ENCODE assay signal across 29 mouse cellular contexts in the genomic region with DNA sequence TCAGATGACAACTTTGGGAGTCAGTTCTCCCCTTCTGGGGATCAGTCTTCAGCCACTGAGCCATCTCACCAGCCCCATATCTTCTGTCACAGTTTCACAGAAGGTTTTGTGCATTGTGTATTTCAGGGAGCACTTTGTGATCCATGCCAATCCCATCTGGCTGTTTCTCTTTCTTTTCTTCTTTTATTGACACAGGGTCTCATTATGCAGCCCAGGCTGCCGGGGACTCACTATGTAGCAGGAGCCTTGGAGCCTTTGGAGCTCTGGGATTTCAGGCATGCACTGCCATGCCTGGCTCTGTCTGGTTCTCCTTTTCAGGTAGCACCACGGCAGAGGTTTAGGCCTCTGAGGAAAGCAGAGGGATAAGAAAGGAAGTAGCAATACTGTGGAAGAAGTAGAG. TPM values are rescaled to one million over a fixed set of nuclear protein-coding genes. Genes with fewer than 3 reads are reported as not detected.
DNase-seq lines count a peak whose midpoint lies in the region; ATAC-seq lines count a peak whose summit lies in the region.
"Had no signal": no experiment of that assay in that cellular context is flagged by ENCODE, and none has a peak within 500 bp of the region (broad histone marks: within the 10 kb centered on the region; RNA-seq: fewer than 3 reads in every experiment).

No protein-coding gene starts in this region.

- H3K4me2 ChIP-seq in forebrain, embryonic 14.5 days (ENCODE audit: low read length), result no peak overlapping the region
- H3K4me2 ChIP-seq in forebrain, embryonic 11.5 days (ENCODE audit: low read depth, low read length, severe bottlenecking), result no peak overlapping the region
- no peak overlapping the region for H3K4me2 ChIP-seq in hindbrain, embryonic 14.5 days (replicated peaks)
- H3K4me2 ChIP-seq in midbrain, embryonic 11.5 days, result no peak overlapping the region
- H3K4me2 ChIP-seq in midbrain, embryonic 15.5 days, result no peak overlapping the region
- H3K4me2 ChIP-seq in midbrain, embryonic 14.5 days (ENCODE audit: low read length), result no peak overlapping the region
- no peak overlapping the region for H3K4me2 ChIP-seq in midbrain, embryonic 16.5 days (ENCODE audit: low read length)
- H3K4me2 ChIP-seq: embryonic facial prominence, embryonic 13.5 days; heart, embryonic 11.5 days had no signal

- peak; percentile 55; the same call in 1 of the 2 replicates for ATAC-seq in forebrain, embryonic 14.5 days
- no peak for ATAC-seq in forebrain, embryonic 11.5 days (replicated peaks; ENCODE audit: low FRiP score)
- ATAC-seq in hindbrain, embryonic 14.5 days (ENCODE audit: low FRiP score), result no peak
- peak; percentile 27; the same call in 1 of the 2 replicates for ATAC-seq in midbrain, embryonic 11.5 days (ENCODE audit: low FRiP score)
- no peak for ATAC-seq in midbrain, embryonic 15.5 days (replicated peaks)
- ATAC-seq in midbrain, embryonic 14.5 days (ENCODE audit: low FRiP score, low TSS enrichment), result no peak
- no peak for ATAC-seq in midbrain, embryonic 16.5 days
- ATAC-seq: intestine, postnatal 0 days; Patski had no signal

- H3K9ac ChIP-seq in forebrain, embryonic 14.5 days (ENCODE audit: low read length), result no peak overlapping the region
- H3K9ac ChIP-seq in forebrain, embryonic 11.5 days (ENCODE audit: low read length), result no peak overlapping the region
- no peak overlapping the region for H3K9ac ChIP-seq in hindbrain, embryonic 14.5 days
- H3K9ac ChIP-seq in midbrain, embryonic 11.5 days (ENCODE audit: low read length), result no peak overlapping the region
- no peak overlapping the region for H3K9ac ChIP-seq in midbrain, embryonic 15.5 days
- no peak overlapping the region for H3K9ac ChIP-seq in midbrain, embryonic 14.5 days (replicated peaks; ENCODE audit: low read length)
- H3K9ac ChIP-seq in midbrain, embryonic 16.5 days (ENCODE audit: low read depth, low read length), result no peak overlapping the region
- H3K9ac ChIP-seq: embryonic facial prominence, embryonic 13.5 days had no signal

- H3K36me3 ChIP-seq in forebrain, embryonic 14.5 days (ENCODE audit: control insufficient read depth, insufficient read depth, low read length), result no peaks in the 10 kb centered on the region
- no peaks in the 10 kb centered on the region for H3K36me3 ChIP-seq in forebrain, embryonic 11.5 days (ENCODE audit: control insufficient read depth, insufficient read depth, low read length)
- H3K36me3 ChIP-seq in hindbrain, embryonic 10.5 days, result no peaks in the 10 kb centered on the region
- no peaks in the 10 kb centered on the region for H3K36me3 ChIP-seq in hindbrain, embryonic 14.5 days (replicated peaks; ENCODE audit: control insufficient read depth, insufficient read depth)
- no peaks in the 10 kb centered on the region for H3K36me3 ChIP-seq in midbrain, embryonic 11.5 days (ENCODE audit: control insufficient read depth, insufficient read depth, low read length)
- H3K36me3 ChIP-seq in midbrain, embryonic 15.5 days (replicated peaks), result no peaks in the 10 kb centered on the region
- no peaks in the 10 kb centered on the region for H3K36me3 ChIP-seq in midbrain, embryonic 14.5 days (ENCODE audit: control insufficient read depth, insufficient read depth, low read length)
- H3K36me3 ChIP-seq in midbrain, embryonic 16.5 days (ENCODE audit: control insufficient read depth, insufficient read depth, low read length), result no peaks in the 10 kb centered on the region
- H3K36me3 ChIP-seq: embryonic facial prominence, embryonic 10.5 days; embryonic facial prominence, embryonic 13.5 days; G1E had no signal

- 14% methylated on average over 2 of the region's 2 CpGs for whole genome bisulfite sequencing in forebrain, embryonic 14.5 days
- WGBS in forebrain, embryonic 11.5 days, result 38% methylated on average over 2 of the region's 2 CpGs
- 38% methylated on average over 2 of the region's 2 CpGs for WGBS in hindbrain, embryonic 10.5 days
- 33% methylated on average over 2 of the region's 2 CpGs for WGBS in hindbrain, embryonic 14.5 days
- WGBS in midbrain, embryonic 11.5 days, result 25% methylated on average over 2 of the region's 2 CpGs
- 10% methylated on average over 2 of the region's 2 CpGs for WGBS in midbrain, embryonic 15.5 days
- 17% methylated on average over 2 of the region's 2 CpGs for WGBS in midbrain, embryonic 14.5 days
- WGBS in midbrain, embryonic 16.5 days, result 8% methylated on average over 2 of the region's 2 CpGs

- H3K4me3 ChIP-seq in forebrain, embryonic 14.5 days (ENCODE audit: low read depth, low read length), result no peak overlapping the region
- no peak overlapping the region for H3K4me3 ChIP-seq in forebrain, embryonic 11.5 days (ENCODE audit: low read depth, low read length)
- H3K4me3 ChIP-seq in hindbrain, embryonic 10.5 days, result no peak overlapping the region
- H3K4me3 ChIP-seq in hindbrain, embryonic 14.5 days (replicated peaks; ENCODE audit: low read length), result no peak overlapping the region
- H3K4me3 ChIP-seq in midbrain, embryonic 11.5 days (ENCODE audit: low read depth, low read length), result no peak overlapping the region
- H3K4me3 ChIP-seq in midbrain, embryonic 15.5 days, result no peak overlapping the region
- H3K4me3 ChIP-seq in midbrain, embryonic 14.5 days (replicated peaks; ENCODE audit: low read depth, low read length), result no peak overlapping the region
- H3K4me3 ChIP-seq in midbrain, embryonic 16.5 days (ENCODE audit: low read depth, low read length), result no peak overlapping the region
- H3K4me3 ChIP-seq: embryonic facial prominence, embryonic 10.5 days; embryonic facial prominence, embryonic 13.5 days; erythroblast, embryonic 14.5 days; gastrocnemius, adult 2 months had no signal

- H3K4me1 ChIP-seq in forebrain, embryonic 14.5 days (ENCODE audit: control insufficient read depth, insufficient read depth, low read length), result peaks cover 11% of the 10 kb centered on the region; the same call in 1 of the 2 replicates
- H3K4me1 ChIP-seq in forebrain, embryonic 11.5 days (replicated peaks; ENCODE audit: control insufficient read depth, insufficient read depth, low read length), result 0 out of 2 replicates have a peak, but pooled peaks cover 4% of the 10 kb centered on the region
- H3K4me1 ChIP-seq in hindbrain, embryonic 10.5 days (replicated peaks), result peaks cover 10% of the 10 kb centered on the region; the same call in 1 of the 2 replicates
- no peaks in the 10 kb centered on the region for H3K4me1 ChIP-seq in hindbrain, embryonic 14.5 days (replicated peaks; ENCODE audit: control insufficient read depth, insufficient read depth, low read length)
- peaks cover 8% of the 10 kb centered on the region; the same call in 1 of the 2 replicates for H3K4me1 ChIP-seq in midbrain, embryonic 11.5 days (ENCODE audit: control insufficient read depth, insufficient read depth, low read length)
- 0 out of 2 replicates have a peak, but pooled peaks cover 5% of the 10 kb centered on the region for H3K4me1 ChIP-seq in midbrain, embryonic 15.5 days
- H3K4me1 ChIP-seq in midbrain, embryonic 14.5 days (ENCODE audit: control insufficient read depth, insufficient read depth, low read length), result peaks cover 2% of the 10 kb centered on the region; the same call in 1 of the 2 replicates
- 0 out of 2 replicates have a peak, but pooled peaks cover 3% of the 10 kb centered on the region for H3K4me1 ChIP-seq in midbrain, embryonic 16.5 days (ENCODE audit: control insufficient read depth, insufficient read depth, low read length)
- H3K4me1 ChIP-seq: embryonic facial prominence, embryonic 10.5 days; embryonic facial prominence, embryonic 13.5 days had no signal

- peaks cover 57% of the 10 kb centered on the region for H3K27me3 ChIP-seq in forebrain, embryonic 14.5 days (replicated peaks; ENCODE audit: control insufficient read depth, insufficient read depth, low read length)
- peaks cover 14% of the 10 kb centered on the region for H3K27me3 ChIP-seq in forebrain, embryonic 11.5 days (ENCODE audit: control insufficient read depth, insufficient read depth, low read length)
- peaks cover 31% of the 10 kb centered on the region for H3K27me3 ChIP-seq in hindbrain, embryonic 10.5 days (ENCODE audit: insufficient read depth, poor library complexity, severe bottlenecking)
- 0 out of 2 replicates have a peak, but pooled peaks cover 4% of the 10 kb centered on the region for H3K27me3 ChIP-seq in hindbrain, embryonic 14.5 days (ENCODE audit: control insufficient read depth, insufficient read depth, low read length)
- no peaks in the 10 kb centered on the region for H3K27me3 ChIP-seq in midbrain, embryonic 11.5 days (ENCODE audit: control insufficient read depth, insufficient read depth, low read length)
- H3K27me3 ChIP-seq in midbrain, embryonic 15.5 days (replicated peaks), result no peaks in the 10 kb centered on the region
- H3K27me3 ChIP-seq in midbrain, embryonic 14.5 days (ENCODE audit: control insufficient read depth, insufficient read depth, low read length), result no peaks in the 10 kb centered on the region
- no peaks in the 10 kb centered on the region for H3K27me3 ChIP-seq in midbrain, embryonic 16.5 days (ENCODE audit: control insufficient read depth, insufficient read depth, low read depth, low read length)

- no peak overlapping the region for H3K27ac ChIP-seq in forebrain, embryonic 14.5 days (ENCODE audit: low read depth, low read length)
- H3K27ac ChIP-seq in forebrain, embryonic 11.5 days (ENCODE audit: low read depth, low read length), result no peak overlapping the region
- H3K27ac ChIP-seq in hindbrain, embryonic 10.5 days, result peak overlapping the region; percentile 45
- no peak overlapping the region for H3K27ac ChIP-seq in hindbrain, embryonic 14.5 days
- H3K27ac ChIP-seq in midbrain, embryonic 11.5 days (ENCODE audit: low read depth, low read length), result no peak overlapping the region; the same call in 1 of the 2 replicates
- H3K27ac ChIP-seq in midbrain, embryonic 15.5 days, result no peak overlapping the region
- H3K27ac ChIP-seq in midbrain, embryonic 14.5 days (replicated peaks; ENCODE audit: low read depth, low read length), result peak overlapping the region; percentile 33; the same call in 1 of the 2 replicates
- H3K27ac ChIP-seq in midbrain, embryonic 16.5 days (ENCODE audit: low read length), result no peak overlapping the region; the same call in 1 of the 2 replicates
- H3K27ac ChIP-seq: embryonic facial prominence, embryonic 10.5 days; embryonic facial prominence, embryonic 13.5 days; gastrocnemius, adult 2 months had no signal

- no peaks in the 10 kb centered on the region for H3K9me3 ChIP-seq in forebrain, embryonic 14.5 days (replicated peaks; ENCODE audit: control insufficient read depth, low read length)
- H3K9me3 ChIP-seq in forebrain, embryonic 11.5 days (ENCODE audit: control insufficient read depth, low read length), result peaks cover 1% of the 10 kb centered on the region; the same call in 1 of the 2 replicates
- 0 out of 2 replicates have a peak, but pooled peaks cover 4% of the 10 kb centered on the region for H3K9me3 ChIP-seq in hindbrain, embryonic 10.5 days
- H3K9me3 ChIP-seq in hindbrain, embryonic 14.5 days (ENCODE audit: control insufficient read depth, low read length), result no peaks in the 10 kb centered on the region
- no peaks in the 10 kb centered on the region for H3K9me3 ChIP-seq in midbrain, embryonic 11.5 days (ENCODE audit: control insufficient read depth, low read length)
- no peaks in the 10 kb centered on the region for H3K9me3 ChIP-seq in midbrain, embryonic 15.5 days
- H3K9me3 ChIP-seq in midbrain, embryonic 14.5 days (ENCODE audit: control insufficient read depth, low read length), result no peaks in the 10 kb centered on the region
- no peaks in the 10 kb centered on the region for H3K9me3 ChIP-seq in midbrain, embryonic 16.5 days (replicated peaks; ENCODE audit: control insufficient read depth, low read length, poor library complexity, severe bottlenecking)
- H3K9me3 ChIP-seq: embryonic facial prominence, embryonic 10.5 days had no signal

- peak; percentile 74 for DNase-seq in forebrain, embryonic 14.5 days (ENCODE audit: low spot score)
- no peak for DNase-seq in forebrain, embryonic 11.5 days (ENCODE audit: low spot score)
- DNase-seq in hindbrain, embryonic 10.5 days (ENCODE audit: low spot score), result no peak
- DNase-seq in hindbrain, embryonic 14.5 days (ENCODE audit: low spot score), result no peak
- DNase-seq in midbrain, embryonic 11.5 days (ENCODE audit: low spot score, missing footprints), result no peak
- peak; percentile 42 for DNase-seq in midbrain, embryonic 14.5 days
- DNase-seq: adrenal gland, postnatal 10 days; adrenal gland, postnatal 36 days; B cell, adult 2 months; cerebellum, adult 11 months; cerebellum, adult 2 months; cerebellum, postnatal 10 days; cerebellum, postnatal 36 days; embryo, embryonic 11 days; gastrocnemius, adult 2 months; gastrocnemius, postnatal 14 days; heart, adult 11 months; kidney, adult 2 months had no signal

RNA-seq across cellular contexts. Expression of gene Lhx1, which starts 23.0 kb away (rescaled TPM):
- 7.0 and 7.2 TPM in 2 replicates for polyA plus RNA-seq in forebrain, embryonic 14.5 days (2014; fragmentation: Nextera tagmentation; extraction: Ambion mirVana)
- polyA plus RNA-seq in forebrain, embryonic 11.5 days (2014; fragmentation: Nextera tagmentation; extraction: Ambion mirVana), result 9.4 and 10.9 TPM in 2 replicates
- 9.8 and 30.5 TPM in 2 replicates for polyA plus RNA-seq in hindbrain, embryonic 10.5 days (2016; fragmentation: Nextera tagmentation; extraction: Ambion mirVana)
- 43.2 and 46.4 TPM in 2 replicates for polyA plus RNA-seq in hindbrain, embryonic 14.5 days (2014; fragmentation: Nextera tagmentation; extraction: Ambion mirVana)
- 32.8 and 37.6 TPM in 2 replicates for polyA plus RNA-seq in midbrain, embryonic 11.5 days (2014; fragmentation: Nextera tagmentation; extraction: Ambion mirVana)
- 36.8 and 43.3 TPM in 2 replicates for polyA plus RNA-seq in midbrain, embryonic 15.5 days (2015; fragmentation: Nextera tagmentation; extraction: Ambion mirVana)
- 49.8 and 53.0 TPM in 2 replicates for polyA plus RNA-seq in midbrain, embryonic 14.5 days (2014; fragmentation: Nextera tagmentation; extraction: Ambion mirVana)
- 25.3 and 30.0 TPM in 2 replicates for polyA plus RNA-seq in midbrain, embryonic 16.5 days (2015; fragmentation: Nextera tagmentation; extraction: Ambion mirVana)
- polyA plus RNA-seq: erythroblast, embryonic 14.5 days; G1E; heart, embryonic 14.5 days; heart, postnatal 0 days had no signal

RNA-seq across cellular contexts. Expression of gene Aatf, which starts 35.0 kb away (rescaled TPM):
- polyA plus RNA-seq in forebrain, embryonic 14.5 days (2014; fragmentation: Nextera tagmentation; extraction: Ambion mirVana), result 45.1 and 45.5 TPM in 2 replicates
- 53.6 and 54.8 TPM in 2 replicates for polyA plus RNA-seq in forebrain, embryonic 11.5 days (2014; fragmentation: Nextera tagmentation; extraction: Ambion mirVana)
- 46.8 and 52.1 TPM in 2 replicates for polyA plus RNA-seq in hindbrain, embryonic 10.5 days (2016; fragmentation: Nextera tagmentation; extraction: Ambion mirVana)
- polyA plus RNA-seq in hindbrain, embryonic 14.5 days (2014; fragmentation: Nextera tagmentation; extraction: Ambion mirVana), result 44.5 and 45.3 TPM in 2 replicates
- polyA plus RNA-seq in midbrain, embryonic 11.5 days (2014; fragmentation: Nextera tagmentation; extraction: Ambion mirVana), result 54.8 and 63.8 TPM in 2 replicates
- polyA plus RNA-seq in midbrain, embryonic 15.5 days (2015; fragmentation: Nextera tagmentation; extraction: Ambion mirVana), result 49.2 and 53.2 TPM in 2 replicates
- polyA plus RNA-seq in midbrain, embryonic 14.5 days (2014; fragmentation: Nextera tagmentation; extraction: Ambion mirVana), result 41.6 and 46.3 TPM in 2 replicates
- polyA plus RNA-seq in midbrain, embryonic 16.5 days (2015; fragmentation: Nextera tagmentation; extraction: Ambion mirVana), result 49.8 and 53.8 TPM in 2 replicates

Comparison
In these comparisons a context has a peak if more than half of its experiments do, and no peak if none do; other contexts are left out.
1. ATAC-seq: peak in forebrain, embryonic 14.5 days (single experiment) and midbrain, embryonic 11.5 days (single experiment); none in forebrain, embryonic 11.5 days (single experiment), hindbrain, embryonic 14.5 days (single experiment), midbrain, embryonic 15.5 days (single experiment), midbrain, embryonic 14.5 days (single experiment) and midbrain, embryonic 16.5 days (single experiment).
2. DNase-seq: peak in forebrain, embryonic 14.5 days (single experiment) and midbrain, embryonic 14.5 days (single experiment); none in forebrain, embryonic 11.5 days (single experiment), hindbrain, embryonic 10.5 days (single experiment), hindbrain, embryonic 14.5 days (single experiment) and midbrain, embryonic 11.5 days (single experiment).
3. H3K27ac ChIP-seq: peak in hindbrain, embryonic 10.5 days (single experiment) and midbrain, embryonic 14.5 days (single experiment); none in forebrain, embryonic 14.5 days (single experiment), forebrain, embryonic 11.5 days (single experiment), hindbrain, embryonic 14.5 days (single experiment), midbrain, embryonic 11.5 days (single experiment), midbrain, embryonic 15.5 days (single experiment) and midbrain, embryonic 16.5 days (single experiment).